Mouse (Mus musculus): ENCODE results near the gene Tnip1. TPM values are rescaled to one million over a fixed set of nuclear protein-coding genes. Genes with fewer than 3 reads are reported as not detected.

The Tnip1 gene
- total and polyA plus RNA-seq, 3 experiments: 36.1 to 137 (median 67.8) TPM

DNA sequence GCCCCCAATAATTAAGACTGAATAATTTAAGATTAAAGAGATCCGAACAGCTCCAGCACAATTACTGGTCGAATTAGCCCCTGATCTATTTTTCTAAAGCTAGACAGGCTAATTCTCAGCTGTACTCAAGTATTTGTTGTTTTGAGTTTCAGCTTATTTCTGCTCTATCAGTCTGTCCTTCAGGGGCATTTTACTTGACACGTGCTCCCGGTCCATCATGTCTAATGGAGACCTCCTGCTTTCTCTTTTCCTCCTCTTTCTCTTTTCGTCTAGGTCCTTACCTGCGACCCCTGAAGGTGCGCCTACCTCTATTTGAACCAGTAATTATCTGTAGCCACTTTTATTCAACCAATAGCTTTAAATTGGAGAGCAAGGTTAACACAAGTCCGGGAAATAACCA, 8.0 kb downstream of the Tnip1 start:
- DNase-seq (ENCODE audit: extremely low read depth): no peak
- Histone ChIP-seq H3K9ac (ENCODE audit: insufficient read depth, low read depth) (peak overlapping the region; percentile 58), H3K36me3 (replicated peaks in 1 of 2; ENCODE audit: control insufficient read depth in 1 of 2, insufficient read depth in 1 of 2, low read length in 1 of 2) (peaks cover 18 to 48% of the 10 kb centered on the region in 2 experiments), H3K4me3 (replicated peaks in 1 of 3; ENCODE audit: low read depth in 2 of 3, low read length in 2 of 3, poor library complexity in 1 of 3) (peak overlapping the region; percentile 56 to 86 (median 62)), H3K79me2 (replicated peaks; ENCODE audit: control insufficient read depth, extremely low read depth, insufficient read depth, poor library complexity, severe bottlenecking) (peaks cover 84% of the 10 kb centered on the region), H3K27me3 (replicated peaks) (no peaks in the 10 kb centered on the region), H3K4me2 (ENCODE audit: insufficient read depth, low read depth, poor library complexity, severe bottlenecking) (peak overlapping the region; percentile 93), H3K4me1 (ENCODE audit: control insufficient read depth in 1 of 2, insufficient read depth in 2 of 2) (peaks cover 43 to 89% of the 10 kb centered on the region in 2 experiments), H3K27ac (ENCODE audit: insufficient read depth, low read depth) (no peak overlapping the region), H3K9me3 (replicated peaks; ENCODE audit: low read length) (no peaks in the 10 kb centered on the region)
- in situ Hi-C loops (cut with MboI; ENCODE audit: low pct_ligation_motif_present, low pct_unique_long_range_greater_than_20kb, low sequenced_read_pairs): no loop called here
- dilution Hi-C loops (cut with MboI; ENCODE audit: extremely low pct_ligation_motif_present, extremely low pct_unique_long_range_greater_than_20kb, low sequenced_read_pairs): no loop called here
- no peak for TF ChIP-seq MAFK (IDR thresholded peaks at IDR 0.05; ENCODE audit: insufficient replicate concordance, low read length)
- no peak for TF ChIP-seq E2F4 (IDR thresholded peaks at IDR 0.05; ENCODE audit: insufficient replicate concordance, low read depth, low read length)
- TF ChIP-seq ZKSCAN1 (IDR thresholded peaks at IDR 0.05; ENCODE audit: borderline replicate concordance, low read depth, low read length): no peak
- TF ChIP-seq ELF1 (IDR thresholded peaks at IDR 0.05; ENCODE audit: low read depth, low read length): no peak
- no peak for TF ChIP-seq CHD2 (IDR thresholded peaks at IDR 0.05; ENCODE audit: low read length)
- no peak for TF ChIP-seq UBTF (IDR thresholded peaks at IDR 0.05; ENCODE audit: low read depth, low read length)
- TF ChIP-seq MAZ (IDR thresholded peaks at IDR 0.05; ENCODE audit: low read depth, low read length): no peak
- TF ChIP-seq GABPA (IDR thresholded peaks at IDR 0.05; ENCODE audit: insufficient replicate concordance, low read depth, low read length): no peak
- no peak for TF ChIP-seq POLR2AphosphoS2 (IDR thresholded peaks at IDR 0.05; ENCODE audit: low read depth, low read length)
- no peak for TF ChIP-seq TBP (conservative IDR thresholded peaks at IDR 0.05; ENCODE audit: low read depth, low read length)
- TF ChIP-seq HCFC1 (IDR thresholded peaks at IDR 0.05; ENCODE audit: low read depth, low read length): no peak
- TF ChIP-seq USF1 (IDR thresholded peaks at IDR 0.05; ENCODE audit: low read depth, low read length): no peak
- peak; percentile 54 for TF ChIP-seq BHLHE40 (IDR thresholded peaks at IDR 0.05; ENCODE audit: low read depth, low read length)
- no peak for TF ChIP-seq ZNF384 (IDR thresholded peaks at IDR 0.05; ENCODE audit: low read depth, low read length)
- TF ChIP-seq MAX (IDR thresholded peaks at IDR 0.05; ENCODE audit: low read length): peak; percentile 84
- TF ChIP-seq ZMIZ1 (IDR thresholded peaks at IDR 0.05; ENCODE audit: low read depth, low read length): no peak
- no peak for TF ChIP-seq RCOR1 (conservative IDR thresholded peaks at IDR 0.05; ENCODE audit: low read depth, low read length)
- peak; percentile 31; the same call in 1 of the 2 replicates for TF ChIP-seq SIN3A (IDR thresholded peaks at IDR 0.05; ENCODE audit: low read length)
- peak; percentile 87 for TF ChIP-seq MXI1 (IDR thresholded peaks at IDR 0.05; ENCODE audit: low read depth, low read length)
- TF ChIP-seq NELFE (IDR thresholded peaks at IDR 0.05; ENCODE audit: low read depth, low read length): no peak
- no peak for TF ChIP-seq RAD21 (IDR thresholded peaks at IDR 0.05; ENCODE audit: low read depth, low read length)
- TF ChIP-seq EP300 (IDR thresholded peaks at IDR 0.05; ENCODE audit: low read length): no peak
- TF ChIP-seq ETS1 (conservative IDR thresholded peaks at IDR 0.05; ENCODE audit: low read depth, low read length): no peak
- no peak for TF ChIP-seq POLR2A (IDR thresholded peaks at IDR 0.05; ENCODE audit: low read depth, low read length)
- TF ChIP-seq USF2 (conservative IDR thresholded peaks at IDR 0.05; ENCODE audit: low read depth, low read length): no peak
- no peak for TF ChIP-seq CTCF (conservative IDR thresholded peaks at IDR 0.05 in 1 of 2, IDR thresholded peaks at IDR 0.05 in 1 of 2; ENCODE audit: low read depth in 2 of 2, low read length in 2 of 2)
- no peak for TF ChIP-seq CHD1 (IDR thresholded peaks at IDR 0.05; ENCODE audit: low read depth, low read length)
- peak; percentile 79 for TF ChIP-seq MYC (IDR thresholded peaks at IDR 0.05; ENCODE audit: low read depth, low read length)
